Mouse (Mus musculus) left cerebral cortex, adult 18-20 months (tissue): ENCODE data around the gene Eps8l2. TPM values are rescaled to one million over a fixed set of nuclear protein-coding genes. Genes with fewer than 3 reads are reported as not detected.

Experiments
- DNase-seq, 2 experiments: peaks; one replicate each; pipeline ENCODE4 v3.0.0; 2021 to 2022; ENCODE audit warnings: low spot score in 2 of 2, mixed read lengths in 1 of 2
- long read RNA-seq, 2 experiments: library from polyadenylated mRNA; stranded (forward); transcript quantifications; one replicate each; pipeline ENCODE4 v2.0.0; 2021
- total RNA-seq, 2 experiments: library from RNA; stranded (reverse); gene quantifications; 2 replicates each; pipeline ENCODE4 v1.2.3; 2021

The Eps8l2 gene
- 1 to 10 TPM; 3.5 to 6.3 TPM for total RNA-seq
- long read RNA-seq, experiment 1, partial matches to known transcripts: 6 of 14 reads
- long read RNA-seq, experiment 1, other reads (novel, unspliced or antisense): 6 of 14 reads
- long read RNA-seq, experiment 2, partial matches to known transcripts: 1 of 5 reads
- long read RNA-seq, experiment 2, other reads (novel, unspliced or antisense): 1 of 5 reads

DNA sequence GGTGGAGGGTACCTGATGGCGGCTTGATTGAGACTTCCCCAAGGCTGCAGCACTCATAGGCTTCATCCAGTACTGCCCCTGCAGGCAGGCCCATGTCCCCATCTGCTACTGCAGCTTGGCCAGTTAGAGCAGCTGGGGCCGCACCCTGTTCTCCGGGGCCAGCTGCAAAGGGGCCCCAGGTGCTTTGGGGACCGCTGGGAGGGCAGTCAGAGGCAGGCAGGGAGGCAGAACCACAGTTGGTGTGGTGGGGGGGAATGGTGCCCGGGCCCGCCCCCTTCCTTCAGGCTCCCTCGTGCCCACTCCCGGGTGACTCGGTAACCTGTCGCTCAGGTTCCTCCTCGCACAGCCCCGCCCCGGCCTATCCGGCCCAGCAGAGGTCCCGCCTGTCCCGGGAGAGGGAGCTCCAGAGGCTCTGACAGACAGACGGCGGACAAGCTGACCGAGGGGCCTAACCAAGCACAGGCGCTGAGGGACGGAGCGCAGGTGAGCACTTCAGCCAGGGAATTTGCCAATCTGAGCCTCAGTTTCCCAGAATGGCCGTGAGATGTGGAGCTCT is at the start of gene Eps8l2:
Gene Eps8l2 (plus strand): TSS at position 305 of the 556 bp plus-strand sequence.
- no peak for DNase-seq

DNA sequence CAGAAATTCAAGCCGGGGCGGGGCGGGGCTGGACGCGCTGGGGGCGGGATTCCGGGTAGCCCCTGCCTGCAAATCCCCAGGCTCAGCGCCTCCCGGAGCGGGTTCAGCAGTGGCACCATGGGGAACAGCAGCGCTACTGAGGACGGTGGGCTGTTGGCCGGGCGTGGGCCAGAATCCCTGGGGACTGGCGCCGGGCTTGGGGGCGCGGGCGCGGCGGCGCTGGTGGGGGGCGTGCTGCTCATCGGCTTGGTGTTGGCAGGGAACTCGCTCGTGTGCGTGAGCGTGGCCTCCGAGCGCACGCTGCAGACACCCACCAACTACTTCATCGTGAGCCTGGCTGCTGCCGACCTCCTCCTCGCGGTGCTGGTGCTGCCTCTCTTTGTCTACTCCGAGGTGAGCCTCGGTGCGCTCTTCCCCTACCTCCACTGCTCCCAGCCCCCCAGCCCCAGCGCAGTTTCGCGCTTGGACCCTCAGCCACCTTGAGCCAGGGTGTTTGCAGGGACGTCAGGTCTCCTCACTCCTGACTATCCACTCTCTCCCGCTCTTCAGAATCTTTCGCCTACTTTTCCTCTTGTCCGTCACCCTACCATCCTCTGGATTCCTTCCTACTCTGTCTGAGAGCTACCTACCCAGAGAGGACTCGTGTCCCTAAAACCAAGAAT is 46.6 kb upstream of the Eps8l2 start, which contains the start of gene Drd4:
Gene Drd4 (plus strand): TSS at position 86 of the 662 bp plus-strand sequence.
- peak in 1 of 2 experiments; percentile 60 for DNase-seq

DNA sequence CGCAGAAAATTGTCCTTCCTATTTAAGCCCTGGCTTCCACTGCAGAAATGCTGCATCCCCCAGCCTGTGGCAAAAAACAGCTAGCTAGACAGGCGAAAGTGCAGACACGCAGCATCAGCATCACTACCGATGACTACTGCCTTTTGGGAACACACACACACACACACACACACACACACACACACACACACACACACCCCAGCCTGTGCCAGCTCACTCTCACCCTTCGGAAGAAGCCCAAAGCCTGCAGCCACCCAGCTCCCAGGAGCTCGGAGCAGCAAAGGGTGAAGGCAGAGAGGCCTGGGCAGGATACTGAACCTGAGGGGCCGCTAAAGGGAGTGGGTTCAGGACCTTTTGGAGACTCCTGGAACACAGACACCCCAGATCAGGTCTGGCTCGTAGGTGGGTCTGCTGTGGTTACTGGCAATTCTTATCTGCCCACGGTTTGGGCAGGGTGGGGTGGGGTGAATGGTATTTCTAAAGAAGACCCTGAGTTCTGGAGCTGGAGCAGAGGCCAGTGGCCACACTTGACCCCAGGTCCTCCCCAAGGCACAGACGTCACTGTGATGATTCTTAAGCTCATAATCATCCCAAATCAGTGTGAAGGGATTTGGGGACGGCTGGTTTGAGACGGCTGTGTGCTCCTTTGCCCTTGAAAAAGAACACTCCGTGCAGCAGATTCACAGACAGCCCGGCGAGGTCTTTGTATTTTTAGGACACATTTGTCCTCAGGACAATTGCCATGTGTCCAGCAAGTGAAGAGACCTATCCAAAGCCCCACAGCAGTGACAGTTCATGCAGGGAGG is 45.9 kb upstream of the Eps8l2 start:
- peak in 1 of 2 experiments; percentile 17 for DNase-seq

DNA sequence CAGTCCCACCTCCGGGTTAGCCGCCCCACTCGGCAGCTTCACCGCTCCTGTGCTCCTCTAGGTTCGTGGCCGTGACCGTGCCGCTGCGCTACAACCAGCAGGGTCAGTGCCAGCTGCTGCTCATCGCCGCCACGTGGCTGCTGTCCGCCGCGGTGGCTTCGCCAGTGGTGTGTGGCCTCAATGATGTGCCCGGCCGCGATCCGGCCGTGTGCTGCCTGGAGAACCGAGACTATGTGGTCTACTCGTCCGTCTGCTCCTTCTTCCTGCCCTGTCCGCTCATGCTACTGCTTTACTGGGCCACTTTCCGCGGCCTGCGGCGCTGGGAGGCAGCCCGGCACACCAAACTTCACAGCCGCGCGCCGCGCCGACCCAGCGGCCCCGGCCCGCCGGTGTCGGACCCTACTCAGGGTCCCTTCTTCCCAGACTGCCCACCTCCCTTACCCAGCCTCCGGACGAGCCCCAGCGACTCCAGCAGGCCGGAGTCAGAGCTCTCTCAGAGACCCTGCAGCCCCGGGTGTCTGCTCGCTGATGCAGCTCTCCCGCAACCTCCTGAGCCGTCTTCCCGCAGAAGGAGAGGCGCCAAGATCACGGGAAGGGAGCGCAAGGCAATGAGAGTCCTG is 44.7 kb upstream of the Eps8l2 start:
- no peak for DNase-seq

DNA sequence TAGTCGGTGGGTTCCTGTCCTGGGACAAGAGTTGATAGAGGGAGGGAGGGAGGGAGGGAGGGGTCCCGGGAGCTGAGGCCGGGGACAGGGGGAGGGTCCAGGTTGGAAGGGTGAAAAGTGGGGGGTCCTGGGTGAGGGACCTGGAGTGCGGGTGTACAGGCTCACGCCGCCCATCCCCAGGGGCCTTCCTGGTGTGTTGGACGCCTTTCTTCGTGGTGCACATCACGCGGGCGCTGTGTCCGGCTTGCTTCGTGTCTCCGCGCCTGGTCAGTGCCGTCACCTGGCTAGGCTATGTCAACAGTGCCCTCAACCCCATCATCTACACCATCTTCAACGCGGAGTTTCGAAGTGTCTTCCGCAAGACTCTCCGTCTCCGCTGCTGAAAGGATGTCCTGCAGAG is 44.2 kb upstream of the Eps8l2 start:
- DNase-seq: no peak

DNA sequence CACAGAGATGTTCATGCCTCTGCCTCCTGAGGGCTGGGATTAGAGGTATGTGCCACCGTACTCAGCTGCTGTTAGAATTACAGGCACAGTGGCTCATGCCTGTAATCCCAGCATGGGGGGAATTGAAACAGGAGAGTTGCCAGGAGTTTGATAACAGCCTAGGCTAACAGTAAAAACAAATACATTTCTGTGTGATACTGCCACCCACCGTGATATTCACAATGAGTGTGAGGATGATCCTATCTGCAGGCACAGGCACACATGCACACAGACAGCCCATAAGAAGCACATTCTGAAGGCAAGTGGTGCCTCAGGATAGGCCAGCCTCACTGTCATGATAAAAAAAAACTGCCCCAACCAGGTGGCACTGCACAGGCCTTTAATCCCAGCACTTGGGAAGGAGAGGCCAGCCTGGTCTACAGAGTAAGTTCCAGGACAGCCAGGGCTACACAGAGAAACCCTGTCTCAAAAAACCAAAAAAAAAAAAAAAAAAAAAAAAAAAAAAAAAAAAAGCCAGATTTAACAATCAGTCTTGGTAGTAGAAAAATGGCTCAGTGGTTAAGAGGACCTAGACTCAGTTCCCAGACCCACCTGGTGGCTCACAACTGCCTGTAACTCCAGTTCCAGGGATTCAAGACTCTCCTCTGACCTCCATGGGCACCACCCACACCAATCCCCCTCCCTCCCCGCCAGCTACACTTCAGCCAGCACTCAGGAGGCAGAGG is 40.6 kb upstream of the Eps8l2 start:
- DNase-seq: no peak

DNA sequence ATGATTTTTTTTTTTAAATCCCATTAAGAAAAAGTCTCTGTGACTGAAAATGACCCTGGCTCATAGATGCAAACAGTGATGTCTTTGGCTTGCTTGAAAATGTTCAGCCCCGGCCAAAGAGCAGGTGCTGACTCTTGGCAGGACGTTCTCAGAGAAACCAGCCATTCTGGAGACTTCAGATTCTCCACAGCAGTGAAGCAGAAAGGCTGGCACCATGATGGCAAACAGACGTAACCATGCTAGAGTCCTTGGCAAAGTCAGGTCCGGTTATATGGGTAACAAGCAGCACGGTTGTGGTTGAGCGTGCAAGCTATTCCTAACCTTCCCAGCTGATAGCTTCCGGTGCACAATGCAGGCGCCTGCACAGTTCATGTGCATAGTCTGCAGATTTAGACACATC is 39.5 kb upstream of the Eps8l2 start:
- DNase-seq: no peak

DNA sequence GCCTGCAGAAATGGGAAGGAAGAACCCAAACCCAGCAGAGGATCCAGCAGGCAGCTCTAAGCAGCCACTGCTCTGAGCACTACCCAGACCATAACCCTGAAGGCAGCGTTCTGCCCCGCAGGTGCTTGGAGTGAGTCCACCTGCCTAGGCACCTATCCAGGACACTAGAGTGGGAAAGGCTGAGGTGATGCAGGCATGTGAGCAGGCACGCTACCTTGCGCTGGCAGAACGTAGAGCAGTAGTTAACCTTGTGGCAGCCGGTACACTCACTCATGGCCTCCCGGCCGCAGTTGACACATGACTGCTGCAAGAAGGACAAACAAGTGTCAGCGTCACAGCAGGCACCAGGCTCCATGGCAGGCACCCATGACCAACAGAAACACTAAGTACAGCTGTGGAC is 37.3 kb upstream of the Eps8l2 start:
- DNase-seq: no peak

DNA sequence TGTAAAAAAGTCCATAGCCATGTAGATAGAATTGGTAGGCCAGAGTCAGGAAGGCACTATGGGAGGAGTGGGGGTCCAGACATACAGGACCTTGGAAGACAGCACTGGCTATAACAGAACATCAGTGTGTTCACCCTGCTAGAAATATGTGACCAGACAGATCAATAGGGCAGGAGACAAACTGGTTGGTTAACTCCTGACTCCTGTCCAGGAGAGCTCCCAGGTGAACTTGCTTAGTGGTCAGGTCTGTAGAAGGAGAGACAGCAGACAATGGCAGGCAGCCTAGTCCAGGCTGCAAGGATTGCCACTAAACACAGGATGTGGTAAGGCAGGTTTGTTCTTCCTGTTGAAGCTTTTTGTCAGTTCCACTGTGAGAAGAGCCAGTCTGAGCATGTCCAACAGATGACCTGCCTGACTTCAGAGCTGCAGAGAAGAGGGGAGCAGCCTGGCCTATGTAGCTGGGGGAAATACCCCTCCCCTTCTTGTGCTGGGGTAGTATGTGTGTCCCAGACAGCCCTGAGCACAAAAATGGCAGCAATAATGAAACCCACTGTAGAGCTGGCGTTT is 35.9 kb upstream of the Eps8l2 start:
- DNase-seq: no peak

DNA sequence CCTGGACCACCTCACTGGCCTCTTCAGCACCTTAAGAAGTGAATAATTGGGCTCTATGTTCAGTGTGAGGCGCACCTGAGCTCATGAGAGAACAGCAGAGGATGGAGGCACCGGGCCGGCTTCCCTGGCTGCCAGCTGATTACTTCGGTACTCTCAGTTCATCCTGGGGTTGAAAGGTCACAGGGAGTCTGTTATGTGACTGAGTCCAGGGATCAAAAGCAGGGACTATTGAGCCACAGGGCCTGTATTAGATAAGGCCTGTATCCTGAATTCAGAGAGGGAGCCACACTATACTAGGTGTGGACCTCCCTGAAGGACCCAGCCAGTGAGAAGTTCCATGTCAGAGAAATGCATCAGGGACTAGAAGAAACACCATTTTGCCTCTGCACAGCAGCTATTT is 34.1 kb upstream of the Eps8l2 start:
- no peak for DNase-seq

DNA sequence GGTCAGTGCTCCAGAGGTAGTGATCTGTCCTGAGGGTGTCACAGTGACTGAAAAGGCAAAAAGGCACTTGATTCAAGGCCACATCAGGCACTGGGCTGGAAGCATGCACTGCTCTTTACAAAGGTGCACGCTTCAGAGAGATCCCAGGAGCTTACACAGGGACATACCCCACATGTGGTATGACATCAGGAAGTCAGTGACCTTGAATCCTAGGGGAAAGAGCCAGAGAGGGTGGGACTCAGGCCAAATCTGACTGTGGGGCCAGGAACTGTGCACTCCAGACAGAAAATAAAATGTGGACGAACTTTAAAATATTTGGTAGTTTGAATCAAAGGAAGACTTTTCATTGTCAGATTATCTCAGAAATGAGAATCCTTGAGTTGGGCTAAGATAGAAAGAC is 24.3 kb upstream of the Eps8l2 start:
- no peak for DNase-seq

DNA sequence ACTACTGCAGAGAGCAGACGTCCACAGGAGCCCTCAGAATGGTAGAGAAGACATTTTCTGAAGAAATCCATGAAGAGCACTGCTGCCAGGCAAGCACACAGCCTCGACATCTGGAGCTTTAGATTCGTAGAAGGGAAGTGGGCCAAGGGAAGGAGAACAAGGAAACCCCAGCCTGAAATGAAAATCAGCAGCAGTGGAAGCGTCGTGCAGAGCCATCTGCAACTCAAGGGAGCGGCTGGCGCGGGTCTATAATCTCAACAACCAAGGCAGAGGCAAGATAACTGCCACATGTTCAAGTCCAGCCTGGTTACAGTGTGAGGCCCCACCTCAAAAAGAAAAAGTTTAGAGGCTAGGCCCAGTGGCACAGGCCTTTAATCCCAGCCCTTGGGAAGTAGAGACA is 23.6 kb upstream of the Eps8l2 start:
- no peak for DNase-seq

DNA sequence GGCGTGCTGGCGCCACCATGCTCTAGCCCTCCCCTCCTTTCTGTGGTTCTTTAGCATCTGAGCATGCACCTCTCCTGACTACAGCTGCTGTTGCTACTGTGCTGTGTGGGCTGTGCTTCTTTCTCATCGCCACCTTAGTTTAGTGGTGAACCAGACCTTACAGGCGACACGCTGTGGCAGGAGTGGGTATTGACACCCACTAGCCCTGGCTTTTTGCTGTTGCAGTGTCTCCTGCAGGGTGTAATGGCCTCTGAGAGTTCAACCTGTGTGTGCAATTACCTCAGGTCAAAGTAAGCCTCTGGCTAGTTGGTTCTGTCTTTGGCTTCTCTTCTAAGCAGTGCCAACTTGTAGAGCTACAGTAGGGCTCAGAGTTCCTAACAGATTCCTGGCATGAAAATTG is 22.7 kb upstream of the Eps8l2 start:
- peak; percentile 51 to 54 for DNase-seq

DNA sequence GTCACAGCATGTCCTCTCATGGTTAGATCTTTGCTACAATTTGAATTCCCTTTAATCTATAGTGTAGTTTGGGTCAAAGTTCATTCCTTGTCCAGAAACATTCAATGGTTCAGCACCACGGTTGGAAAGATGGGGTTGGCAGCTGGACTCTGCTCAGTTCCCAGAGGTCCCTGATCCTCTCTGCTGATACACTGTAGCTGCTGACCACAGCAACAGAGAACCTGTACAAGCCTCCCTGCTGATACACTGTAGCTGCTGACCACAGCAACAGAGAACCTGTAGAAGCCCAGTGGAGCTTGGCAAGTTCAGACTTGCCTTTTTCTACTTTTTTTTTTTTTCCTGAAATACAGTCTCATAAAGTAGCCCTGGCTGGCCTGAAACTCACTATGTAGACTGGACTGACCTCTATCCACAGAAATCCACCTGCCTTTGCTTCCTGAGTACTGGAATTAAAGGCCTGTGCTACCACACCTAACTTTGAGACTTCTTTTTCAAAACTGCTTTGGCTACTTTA is 21.0 kb upstream of the Eps8l2 start:
- DNase-seq: no peak

DNA sequence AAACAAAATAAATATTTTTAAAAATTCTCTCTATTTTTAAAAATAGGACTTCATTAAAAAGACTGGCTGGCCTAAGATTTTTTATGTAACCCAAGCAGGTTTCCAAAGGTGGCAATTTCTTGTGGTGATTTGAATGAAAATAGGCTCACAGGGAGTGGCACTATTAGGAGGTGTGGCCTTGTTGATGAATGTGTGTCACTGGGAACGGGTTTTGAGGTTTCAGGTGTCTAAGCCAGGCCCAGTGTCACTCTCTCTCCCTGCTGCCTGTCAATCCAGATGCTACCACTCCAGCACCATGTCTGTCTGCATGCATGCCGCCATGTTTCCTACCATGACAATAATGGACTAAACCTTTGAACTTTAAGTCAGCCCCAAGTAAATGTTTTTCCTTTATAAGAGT is 19.2 kb upstream of the Eps8l2 start:
- no peak for DNase-seq

DNA sequence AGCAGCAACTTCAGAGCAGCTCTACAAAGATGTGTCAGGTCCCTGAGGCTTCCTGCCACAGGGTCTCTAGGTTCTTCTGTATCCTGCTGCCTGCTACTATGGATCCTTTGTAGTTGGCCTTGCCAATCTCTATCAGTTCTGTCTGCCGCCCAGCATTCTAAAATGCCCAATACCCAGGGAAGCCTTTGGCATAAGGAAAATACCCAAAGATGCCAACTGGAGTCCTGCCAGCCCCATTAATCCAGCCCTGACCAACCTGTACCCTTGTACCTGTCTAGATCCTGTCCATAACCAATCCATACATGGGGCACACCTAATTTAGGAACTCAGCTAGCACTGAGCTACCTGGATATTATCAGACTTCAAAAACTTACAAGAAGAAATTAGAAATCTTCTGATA is 14.0 kb upstream of the Eps8l2 start:
- DNase-seq: no peak

DNA sequence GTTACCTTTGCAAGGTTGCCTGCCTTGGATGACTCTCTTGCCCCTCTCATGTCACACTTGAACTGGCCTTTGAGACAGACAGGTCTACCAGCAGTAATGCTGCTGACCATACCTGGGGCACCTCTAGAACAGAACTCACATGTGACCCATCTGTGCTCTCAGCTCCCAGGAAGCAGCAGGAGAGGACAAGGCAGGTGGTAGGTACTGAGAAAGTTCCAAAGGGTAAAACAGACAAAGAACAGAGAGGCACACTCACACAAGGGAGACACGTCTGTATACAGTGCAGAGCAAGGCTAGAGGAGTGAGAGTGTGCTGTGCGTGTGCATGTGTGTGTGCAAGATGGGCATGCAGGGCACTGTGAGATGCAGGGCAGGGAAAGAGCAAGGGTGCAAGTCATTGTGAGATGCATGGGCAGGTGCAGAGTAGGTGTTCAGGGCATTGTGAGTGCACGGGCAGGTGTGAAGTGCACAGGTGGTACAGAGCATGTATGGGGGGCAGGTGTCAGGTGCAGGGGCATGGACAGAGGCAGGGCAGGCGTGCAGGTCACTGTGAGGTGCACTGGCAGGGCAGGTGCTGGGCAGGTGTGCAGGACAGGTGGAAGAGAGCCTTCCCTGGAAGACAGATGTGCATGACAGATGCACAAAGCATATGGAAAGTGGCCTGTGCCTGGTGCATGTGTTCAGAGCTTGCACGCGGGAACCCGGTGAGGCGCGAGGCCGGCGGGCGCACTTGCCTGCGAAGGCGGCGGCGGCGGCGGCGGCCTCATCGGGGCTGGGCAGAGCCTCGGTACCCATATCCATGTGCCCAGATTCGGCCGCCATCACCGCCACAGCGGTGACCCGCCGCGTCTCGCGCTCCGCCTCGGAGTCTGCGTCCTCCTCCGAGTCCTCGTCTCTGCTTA is 11.9 kb upstream of the Eps8l2 start:
- peak in 1 of 2 experiments; percentile 11 for DNase-seq

DNA sequence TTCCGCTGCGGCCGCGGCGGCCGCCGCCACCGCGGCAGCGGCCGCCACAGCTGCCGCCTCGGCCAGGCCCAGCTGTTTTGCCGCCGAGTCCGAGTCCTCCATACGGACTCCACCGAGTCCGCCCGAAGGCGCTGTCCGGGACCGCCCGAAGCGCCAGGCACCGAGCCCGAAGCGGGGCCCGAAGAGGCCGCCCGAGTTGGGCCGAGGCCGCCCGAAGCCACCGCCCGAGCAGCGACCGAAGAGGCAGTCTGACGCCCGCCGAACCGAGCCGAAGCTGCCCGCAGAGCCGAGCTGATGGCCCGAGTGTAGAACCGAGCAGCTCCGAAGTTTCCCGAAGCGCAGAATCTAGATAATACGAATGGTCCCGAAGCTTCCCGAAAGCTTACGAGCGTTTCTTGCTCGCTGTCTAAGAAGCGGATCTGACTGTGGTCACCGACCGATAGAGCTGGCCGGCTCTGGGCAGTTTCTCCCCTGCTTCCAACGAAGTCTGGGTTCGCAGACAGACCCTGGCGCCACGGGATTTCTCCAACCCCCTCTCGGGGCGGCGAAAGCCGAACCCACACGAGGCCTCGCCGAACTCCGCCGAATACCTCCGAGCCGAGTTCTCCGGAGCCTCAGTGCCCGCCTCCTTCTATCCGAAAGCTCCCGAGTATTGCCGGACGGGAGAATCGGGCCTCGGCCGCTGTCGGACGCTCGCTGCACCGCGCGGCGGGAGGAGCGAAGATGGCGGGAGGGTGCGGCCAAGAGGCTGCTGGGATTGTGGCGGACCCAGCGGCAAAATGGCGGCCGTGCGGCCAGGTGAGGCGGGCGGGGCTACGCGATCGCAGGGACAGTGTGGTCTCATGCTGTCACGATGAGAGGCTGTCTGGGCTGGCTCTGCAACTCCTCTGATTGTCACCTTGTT is 11.0 kb upstream of the Eps8l2 start, which contains the start of the genes Deaf1 and Tmem80:
Gene Deaf1 (minus strand): TSS at position 222 of the 904 bp plus-strand sequence.
Gene Tmem80 (plus strand): TSS at position 271 of the 904 bp plus-strand sequence.
- DNase-seq: peak; percentile 99 to 100
